Mouse (Mus musculus) T-helper 17 cell (primary cell): ENCODE data around the gene Pin4.
"Not testable (repeated sequence)": the region's sequence is repeated elsewhere in the genome, so short reads cannot be mapped to it uniquely, and the experiment has no call there.

ENCODE experiments used
- in situ Hi-C, 2 experiments: fragments of 300-600 bp; cut with MboI, MseI; formaldehyde crosslinking; loops; 1 replicate in 1 of 2; 2 replicates in 1 of 2; pipeline ENCODE4 v1.15.1; 2025; ENCODE audit warnings: high pct_unique_total_duplicates in 2 of 2

Gene Pin4

DNA sequence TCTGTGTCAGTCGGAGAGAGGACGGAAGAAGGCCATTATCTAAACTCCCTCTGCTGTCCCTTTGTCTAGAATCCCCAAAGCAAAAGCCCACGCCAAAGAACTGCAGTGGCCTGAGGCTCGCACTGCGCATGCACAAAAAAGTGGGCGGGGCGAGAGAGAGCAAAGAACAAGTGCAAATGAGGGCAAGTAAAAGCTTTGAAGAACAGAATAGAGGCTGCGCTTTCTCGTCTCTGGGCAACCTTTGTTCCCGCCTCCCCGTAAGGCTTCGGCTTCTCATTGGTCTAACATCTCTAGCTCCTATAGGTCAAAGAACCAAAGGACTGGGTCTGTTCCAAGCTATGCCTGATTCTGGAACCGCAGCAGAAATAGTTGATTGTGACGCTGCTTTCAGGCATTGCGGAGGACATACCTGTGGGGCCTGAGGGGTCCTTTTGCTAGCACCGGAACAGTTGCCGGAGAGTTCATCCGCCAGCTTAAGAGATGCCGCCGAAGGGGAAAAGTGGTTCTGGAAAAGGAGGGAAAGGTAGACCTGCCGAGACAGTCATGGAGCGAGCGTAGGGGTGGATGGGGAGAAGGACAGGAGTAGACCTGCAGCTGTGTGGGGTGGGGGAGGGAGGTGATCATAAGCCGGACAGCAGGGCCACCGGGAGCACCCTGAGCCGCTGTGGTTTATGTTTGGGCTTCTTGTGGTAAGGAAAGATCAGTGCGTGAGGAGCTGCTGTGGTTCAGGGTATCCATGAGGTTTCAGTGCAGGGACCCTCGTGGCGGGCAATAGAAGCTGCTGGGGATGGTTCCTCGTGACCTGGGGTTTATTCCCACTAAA lies at the start of gene Pin4:
Pin4 (plus strand) TSS at position 406 of the 823 bp plus-strand sequence.
- in situ Hi-C loops: no loop called here

DNA sequence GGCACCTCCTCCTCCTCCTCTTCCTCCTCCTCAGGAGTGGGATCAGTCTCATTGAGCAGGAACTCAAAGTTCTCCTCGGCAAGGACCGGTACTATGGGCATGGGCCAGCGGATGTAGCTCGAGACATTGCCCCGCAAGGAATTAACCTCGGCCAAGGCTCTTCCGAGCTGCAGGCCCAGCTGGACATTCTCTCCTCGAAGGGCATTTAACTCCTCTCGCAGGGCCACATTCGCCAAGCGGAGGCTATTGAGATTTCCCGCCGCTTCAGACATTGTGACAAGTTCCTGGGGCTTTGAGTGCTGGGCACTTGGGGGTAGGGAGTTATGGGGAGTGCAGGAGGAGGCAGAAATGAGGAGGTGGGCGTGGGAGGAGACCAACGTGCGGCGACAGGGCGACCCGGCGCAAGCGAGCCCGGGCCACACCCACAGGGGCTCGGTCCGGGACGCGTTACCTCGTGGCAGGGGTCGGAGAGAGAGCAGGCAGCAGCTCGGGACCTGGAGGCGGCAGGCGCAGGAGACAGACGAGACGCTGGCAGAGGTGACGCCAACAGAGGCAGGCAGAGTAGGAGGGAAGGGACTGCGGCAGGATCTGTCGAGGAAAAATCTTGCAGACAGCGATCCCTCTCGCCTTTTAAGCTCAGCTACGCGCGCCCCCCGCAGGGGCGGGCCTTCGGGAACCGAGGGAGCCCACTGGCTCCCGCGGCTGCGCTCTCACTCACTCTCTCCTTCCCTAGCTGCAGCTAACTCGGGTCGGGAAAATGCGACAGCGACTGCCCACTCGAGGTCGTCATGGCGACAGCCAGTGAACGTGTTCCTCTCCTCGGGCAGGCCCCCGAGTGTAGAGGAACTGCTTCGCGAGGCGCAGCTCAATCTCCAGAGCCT lies 48.4 kb upstream of the Pin4 start, which contains the start of gene Rtl5:
Rtl5 (minus strand) TSS at position 714 of the 881 bp plus-strand sequence.
- in situ Hi-C loops: no loop called here

DNA sequence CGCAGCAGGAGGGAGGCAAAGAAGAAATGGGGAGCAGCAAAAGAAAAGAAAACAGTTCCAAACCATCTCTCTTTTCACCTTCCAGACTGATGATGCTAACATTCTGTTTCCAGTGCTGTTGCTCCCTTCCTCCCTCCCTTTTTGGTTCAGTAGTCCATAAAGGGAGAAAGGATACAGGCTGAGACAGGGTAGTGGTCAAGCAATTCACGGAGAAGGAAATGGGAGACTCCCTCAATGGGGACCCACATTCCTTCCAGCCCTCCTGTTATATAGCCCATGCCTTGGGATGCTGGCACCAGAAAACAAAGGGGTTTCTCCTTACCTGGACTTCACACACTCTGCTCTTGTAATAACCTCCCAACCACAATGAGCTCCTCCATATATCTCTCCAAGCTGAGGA lies 47.7 kb upstream of the Pin4 start:
- in situ Hi-C loops: no loop called here

DNA sequence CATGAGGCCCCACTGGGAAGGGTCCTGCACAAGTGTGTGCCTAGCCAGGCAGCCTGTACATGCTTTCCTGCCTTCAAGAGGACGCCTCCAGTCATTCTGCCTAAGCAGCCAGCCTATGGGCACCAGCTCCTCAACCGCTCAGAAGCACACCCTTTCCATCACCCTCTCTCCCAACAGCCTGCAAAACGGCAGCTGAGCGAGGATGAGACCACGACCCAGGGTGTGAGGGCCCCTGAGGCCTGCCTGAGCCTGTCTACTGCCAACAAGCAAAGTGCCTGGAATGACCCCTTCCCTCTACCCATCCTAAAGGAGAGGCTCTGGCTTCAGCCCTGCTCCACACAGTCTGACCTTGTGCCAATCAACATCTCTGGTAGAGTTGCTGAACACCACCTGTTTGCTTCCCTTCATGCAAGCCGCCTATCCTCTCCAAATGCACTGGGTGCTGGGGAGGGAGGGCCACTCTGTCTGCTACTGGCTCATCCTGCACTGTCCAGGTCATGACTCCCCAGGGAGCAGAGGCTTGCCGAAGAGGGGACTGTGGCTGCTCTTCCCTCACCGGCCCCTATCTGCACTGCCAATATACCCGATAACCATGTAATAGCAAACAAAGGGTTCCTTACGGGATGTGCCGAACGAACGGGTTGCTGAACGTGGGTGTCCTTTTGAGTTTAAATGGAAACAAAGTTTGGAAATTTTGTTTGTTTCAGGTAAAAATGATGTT lies 45.5 kb upstream of the Pin4 start:
- in situ Hi-C loops: no loop called here

DNA sequence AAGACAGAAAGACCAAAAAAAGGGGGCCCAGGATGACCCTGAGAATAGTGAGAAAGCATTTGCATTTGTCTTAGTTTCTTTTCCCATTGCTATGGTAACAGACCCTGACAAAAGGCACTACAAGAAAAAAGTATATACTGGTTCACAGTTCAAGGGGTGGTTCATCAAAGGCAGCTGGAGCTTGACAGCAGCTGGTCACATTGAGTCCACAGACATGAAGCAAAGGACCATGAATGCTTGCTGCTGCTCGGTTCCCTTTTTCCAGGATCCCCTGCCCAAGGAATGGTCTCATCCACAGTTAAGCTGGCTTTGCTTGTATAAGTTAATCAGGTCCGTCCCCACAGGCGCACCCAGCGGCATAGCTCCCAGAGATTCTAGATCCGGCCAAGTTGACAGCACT lies 44.8 kb upstream of the Pin4 start:
- in situ Hi-C loops: no loop called here

DNA sequence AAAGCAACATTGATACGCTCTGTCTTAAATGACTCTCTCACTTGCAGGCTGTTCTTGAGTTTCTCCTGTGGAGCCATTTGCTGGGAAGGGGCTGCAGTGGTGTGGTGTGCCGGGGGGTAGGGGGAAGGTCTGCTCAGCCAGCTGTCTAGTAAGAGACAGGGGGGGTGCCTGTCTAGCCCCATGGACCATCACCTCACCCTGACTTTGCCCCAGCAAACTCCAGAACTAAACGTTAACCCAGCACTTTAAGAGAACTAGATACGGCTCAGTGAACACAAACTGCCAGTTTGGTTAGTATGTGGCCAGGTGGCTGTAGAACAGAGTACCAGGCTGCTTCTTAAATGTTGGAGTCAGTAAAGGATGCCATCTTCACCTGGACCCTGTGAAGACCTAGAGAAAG lies 44.1 kb upstream of the Pin4 start:
- in situ Hi-C loops: no loop called here

DNA sequence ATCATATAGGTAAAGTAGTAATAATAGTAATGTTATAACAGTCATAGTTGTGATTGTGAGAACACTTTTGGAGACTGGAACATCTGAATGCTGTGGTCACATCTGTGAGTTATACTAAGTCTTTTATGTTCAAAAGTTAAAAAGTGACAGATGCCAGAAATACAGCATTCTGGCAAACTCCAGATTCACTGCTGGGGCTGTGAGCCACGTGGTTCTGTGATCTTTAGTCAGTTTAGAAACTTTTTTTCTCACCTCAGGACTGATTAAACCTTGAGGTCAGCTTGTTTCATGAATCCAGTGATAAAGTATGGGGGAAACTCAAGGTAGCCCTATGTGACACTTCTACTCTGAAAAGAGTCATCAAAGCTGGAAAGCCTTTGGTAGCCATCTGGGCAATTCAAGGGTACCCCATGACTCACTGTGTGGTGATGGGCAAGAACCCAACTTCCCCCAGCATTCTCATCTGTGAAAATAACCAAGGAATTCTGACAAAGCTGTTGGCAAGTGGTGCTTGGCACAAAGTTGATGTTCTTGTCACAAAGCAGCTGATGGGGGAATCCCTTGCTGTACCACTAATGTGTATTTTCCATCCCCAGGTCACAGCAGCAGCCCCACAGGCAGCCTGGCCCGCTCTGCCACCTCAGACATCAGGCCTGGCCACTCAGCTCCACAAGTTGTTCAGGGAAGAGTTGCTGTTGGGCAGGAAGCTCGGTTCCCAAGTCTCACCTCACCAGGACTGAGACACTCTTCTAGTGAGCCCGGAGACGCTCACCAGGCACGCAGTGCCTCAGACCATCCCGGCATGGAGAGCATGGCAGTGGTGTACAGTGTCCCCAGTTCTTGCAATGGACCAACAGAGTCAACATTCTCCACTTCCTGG lies 42.1 kb upstream of the Pin4 start:
- in situ Hi-C loops: no loop called here

DNA sequence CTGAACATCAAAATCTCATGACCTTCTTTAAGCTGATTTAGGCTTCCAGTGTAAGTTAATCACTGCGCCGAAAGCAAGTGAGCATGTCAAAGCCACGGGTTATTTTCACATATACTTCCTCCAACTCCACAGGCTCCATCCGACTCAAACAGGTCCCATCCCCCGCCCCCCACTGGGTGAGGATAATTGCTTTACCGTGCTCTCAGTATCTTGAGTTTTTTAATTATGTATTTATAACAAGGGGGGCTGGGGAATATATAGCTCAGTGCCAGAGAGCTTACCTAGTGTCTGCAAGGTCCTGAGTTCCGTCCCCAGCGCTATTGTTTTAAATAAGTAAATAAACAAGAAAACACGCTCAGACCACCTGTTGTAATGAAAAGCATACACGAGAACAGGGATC lies 38.2 kb upstream of the Pin4 start:
- in situ Hi-C loops: no loop called here

DNA sequence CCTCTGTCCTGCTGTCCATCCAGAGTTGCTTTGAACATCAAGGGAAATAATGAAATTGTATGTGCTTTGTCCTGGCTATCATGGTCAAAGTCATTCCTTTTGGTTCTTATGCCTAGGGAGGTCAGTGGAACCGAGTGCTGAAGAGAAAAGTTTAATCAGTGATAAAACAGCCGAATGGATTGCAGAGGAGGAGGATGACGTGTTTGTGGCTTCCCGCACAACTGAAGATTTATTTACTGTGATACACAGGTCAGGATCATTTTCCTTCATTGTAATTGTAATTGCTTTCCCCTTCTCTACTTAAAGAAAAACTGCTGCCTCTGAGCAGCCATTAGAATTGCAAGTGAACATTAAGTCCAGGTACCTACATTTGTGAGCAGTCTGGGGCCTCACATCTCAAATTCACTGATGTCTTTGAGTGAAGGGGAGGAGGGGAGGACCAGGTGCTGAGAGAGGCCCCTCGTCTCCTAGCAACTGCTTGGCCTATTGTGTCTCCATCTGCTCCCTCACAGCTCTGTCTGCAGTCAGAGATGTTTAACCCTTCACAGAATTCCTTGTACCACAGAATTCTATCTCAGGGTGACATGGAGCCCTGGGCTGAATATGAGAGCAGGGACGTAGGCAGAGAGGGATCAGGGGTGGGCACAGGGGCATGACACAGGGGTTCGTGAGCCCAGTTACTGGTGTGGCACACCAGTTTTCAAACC lies 37.5 kb upstream of the Pin4 start:
- in situ Hi-C loops: no loop called here

DNA sequence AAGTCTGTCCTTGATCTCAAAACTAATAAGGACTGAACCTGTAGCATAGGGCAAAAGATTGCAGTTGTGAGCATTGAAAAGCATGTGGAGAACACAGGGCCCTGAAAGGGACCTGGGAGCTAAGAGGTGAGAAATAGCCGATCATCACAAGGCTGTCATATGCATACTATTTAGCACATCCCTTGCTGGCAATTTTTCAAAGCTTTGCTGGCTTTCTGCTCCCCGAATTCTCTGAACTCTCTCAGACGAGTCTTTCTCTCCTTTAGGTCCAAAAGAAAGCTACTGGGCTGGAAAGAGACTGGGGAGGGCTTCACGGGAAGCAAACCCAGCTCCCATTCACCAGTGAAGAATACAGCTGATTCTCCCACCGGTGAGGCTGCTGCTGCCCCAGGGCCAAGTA lies 36.9 kb upstream of the Pin4 start:
- in situ Hi-C loops: no loop called here

DNA sequence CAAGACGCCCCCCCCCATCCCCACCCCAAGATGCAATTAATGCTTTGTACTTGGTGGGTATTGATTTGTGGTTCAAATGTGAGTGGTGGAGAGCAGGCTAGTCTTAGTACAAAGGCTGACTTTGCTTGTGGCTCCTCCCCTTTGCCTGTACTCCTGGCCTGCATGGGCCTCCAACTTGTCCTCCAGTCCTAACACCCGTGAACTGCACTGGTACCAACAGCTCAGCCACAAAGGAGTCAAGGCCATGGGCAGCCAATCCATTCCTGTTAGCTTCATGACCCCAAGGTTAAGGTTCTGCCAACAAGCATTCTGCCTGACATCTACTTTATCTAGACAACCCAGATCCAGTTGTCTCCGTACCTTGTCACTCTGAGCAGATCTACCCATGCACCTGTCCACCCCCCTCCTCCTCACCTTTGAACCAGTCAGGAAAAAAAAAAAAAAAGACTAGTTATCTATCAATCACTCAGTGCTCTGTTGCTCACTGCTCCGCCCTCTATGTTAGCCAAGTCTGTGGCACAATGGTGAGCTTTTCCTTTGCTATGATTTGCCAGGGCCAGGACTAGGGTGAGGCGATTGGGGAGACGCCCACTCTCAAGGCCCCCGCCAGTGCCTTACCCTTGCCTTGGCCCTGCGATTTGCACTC lies 33.3 kb upstream of the Pin4 start:
- in situ Hi-C loops: no loop called here

DNA sequence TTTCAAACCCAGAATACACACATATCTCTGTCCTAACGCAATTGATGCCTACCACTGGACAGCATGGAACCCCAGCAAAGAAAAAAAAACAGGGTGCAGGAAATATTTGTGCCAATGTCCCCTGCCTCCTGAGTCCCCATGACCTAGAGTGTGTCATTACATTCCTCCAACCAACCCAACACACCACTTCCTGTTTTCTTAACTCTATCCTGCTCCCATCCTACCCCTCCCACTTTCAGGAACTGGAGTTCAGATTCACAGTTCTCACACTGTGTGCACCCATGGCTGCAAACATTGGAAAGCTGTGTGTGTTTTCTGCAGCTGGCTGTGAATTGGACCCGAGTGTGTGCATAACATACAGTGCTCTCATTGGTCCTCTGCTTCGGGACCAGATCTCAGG lies 28.6 kb upstream of the Pin4 start:
- in situ Hi-C loops: no loop called here

DNA sequence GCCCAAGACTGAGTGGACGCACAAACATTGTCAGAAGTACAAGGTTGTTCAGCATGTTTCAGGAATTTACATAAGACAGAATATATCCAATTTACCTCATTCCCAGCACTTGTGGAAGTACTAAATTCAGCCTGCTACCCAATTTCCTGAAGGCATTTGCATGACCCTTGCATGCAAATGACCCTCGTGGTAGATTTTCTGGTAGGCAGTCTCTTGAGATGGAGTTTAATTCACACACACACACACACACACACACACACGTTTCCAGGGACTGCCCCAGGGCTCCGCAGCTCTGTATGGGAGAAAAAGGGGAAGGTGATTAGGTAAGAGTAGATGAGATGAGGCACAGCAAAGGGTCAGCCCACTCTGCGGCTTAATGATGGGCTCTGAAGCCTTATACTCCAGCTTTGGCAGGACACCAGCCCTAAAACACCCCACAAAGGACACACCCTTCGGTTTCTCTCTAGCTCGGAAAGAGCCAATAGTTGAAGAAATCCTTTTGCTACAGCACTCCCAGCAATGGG lies 24.8 kb upstream of the Pin4 start:
- in situ Hi-C loops: no loop called here

DNA sequence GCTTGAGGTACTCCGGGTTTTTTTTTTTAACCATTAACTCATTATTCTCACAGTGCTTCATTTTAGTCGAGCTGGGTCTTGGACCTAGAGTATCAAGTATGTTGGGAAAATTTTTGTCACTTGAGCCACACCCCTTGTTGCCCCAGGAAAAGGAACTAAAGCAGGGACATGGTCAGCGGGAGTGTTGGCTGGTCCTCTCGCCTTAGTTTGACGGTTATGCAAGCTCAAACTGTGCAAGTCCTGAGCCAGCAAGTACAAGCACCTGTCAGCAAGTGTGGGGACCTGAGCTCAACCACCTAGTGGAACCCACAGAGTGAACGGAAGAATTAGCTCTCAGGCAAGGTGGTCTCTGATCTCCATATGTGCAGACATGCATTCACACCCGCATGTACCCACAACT lies 17.4 kb upstream of the Pin4 start:
- in situ Hi-C loops: no loop called here

DNA sequence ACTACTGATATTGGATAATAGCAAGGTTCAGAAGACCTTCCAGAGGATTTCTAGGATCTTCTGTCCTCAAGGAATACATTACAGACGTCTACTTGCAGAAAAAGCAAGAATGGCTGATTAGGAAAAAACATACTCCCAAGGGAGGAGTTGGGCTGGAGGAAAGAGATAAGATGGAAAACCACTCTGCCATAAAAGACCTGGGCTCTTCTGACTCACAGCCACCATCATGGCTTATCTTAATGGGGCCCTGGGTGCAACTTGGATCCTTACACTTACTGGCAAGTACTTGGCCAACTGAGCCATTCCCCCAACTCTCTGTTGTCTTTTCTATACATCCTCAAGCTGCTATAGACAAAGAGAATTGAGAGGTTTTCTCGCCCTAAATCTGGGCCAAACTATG lies 15.4 kb upstream of the Pin4 start:
- in situ Hi-C loops: not testable (repeated sequence)

DNA sequence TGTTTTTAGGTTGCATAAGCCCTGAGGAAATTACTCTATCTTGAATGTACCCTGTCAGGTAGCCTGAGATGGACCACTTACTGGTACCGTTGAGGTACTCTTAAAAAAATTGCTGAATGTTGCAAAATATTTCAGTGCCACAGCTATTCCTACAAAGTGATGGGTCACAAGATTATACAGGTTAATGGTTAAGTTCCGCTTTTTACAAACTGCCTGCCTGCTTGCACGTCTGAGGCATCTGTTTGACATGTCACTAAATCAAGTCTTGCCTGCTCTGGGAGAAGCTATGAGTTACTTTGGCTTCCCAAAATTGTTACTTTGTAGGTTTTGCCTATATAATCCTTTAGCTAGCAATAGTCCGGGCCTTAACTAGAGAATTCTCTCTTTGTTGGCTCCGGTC lies 9.9 kb upstream of the Pin4 start:
- in situ Hi-C loops: not testable (repeated sequence)

DNA sequence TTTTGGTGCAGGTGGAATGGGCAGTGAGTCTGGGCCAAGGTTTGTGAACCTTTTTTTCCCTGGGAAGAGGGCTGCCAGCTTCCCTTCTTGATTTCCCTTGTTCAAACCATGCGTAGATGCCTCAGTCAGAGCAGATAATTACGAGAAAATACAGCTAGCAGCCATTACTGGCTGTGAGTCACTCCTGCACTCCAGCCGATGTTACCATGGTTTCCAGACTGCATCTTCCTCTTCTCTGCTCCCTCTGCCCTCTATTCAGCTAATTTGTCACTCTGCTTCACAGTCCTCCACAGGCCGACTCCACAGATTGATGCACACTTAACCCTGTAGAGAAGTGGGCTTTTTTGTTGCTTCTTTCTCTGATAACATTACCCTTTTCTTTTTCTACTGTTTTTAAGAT lies 3.6 kb upstream of the Pin4 start:
- in situ Hi-C loops: no loop called here

DNA sequence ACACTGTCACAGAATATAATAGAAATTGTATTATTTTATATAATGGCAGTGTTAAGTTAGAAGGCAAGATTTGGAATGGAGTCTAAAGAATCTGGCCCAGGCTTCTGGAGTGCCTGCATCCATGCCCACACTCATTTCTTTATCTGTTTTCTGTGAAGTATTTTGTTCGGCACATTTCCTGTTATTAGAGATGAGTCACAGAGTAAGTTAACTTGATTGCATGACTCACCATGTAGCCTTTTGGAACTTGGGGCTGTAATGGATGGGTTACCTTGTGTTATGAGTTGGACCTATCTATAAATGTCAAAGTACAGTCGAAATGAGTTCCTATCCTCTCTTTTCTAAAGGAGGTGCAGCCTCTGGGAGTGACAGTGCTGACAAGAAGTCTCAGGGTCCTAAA lies 2.1 kb downstream of the Pin4 start:
- in situ Hi-C loops: no loop called here

DNA sequence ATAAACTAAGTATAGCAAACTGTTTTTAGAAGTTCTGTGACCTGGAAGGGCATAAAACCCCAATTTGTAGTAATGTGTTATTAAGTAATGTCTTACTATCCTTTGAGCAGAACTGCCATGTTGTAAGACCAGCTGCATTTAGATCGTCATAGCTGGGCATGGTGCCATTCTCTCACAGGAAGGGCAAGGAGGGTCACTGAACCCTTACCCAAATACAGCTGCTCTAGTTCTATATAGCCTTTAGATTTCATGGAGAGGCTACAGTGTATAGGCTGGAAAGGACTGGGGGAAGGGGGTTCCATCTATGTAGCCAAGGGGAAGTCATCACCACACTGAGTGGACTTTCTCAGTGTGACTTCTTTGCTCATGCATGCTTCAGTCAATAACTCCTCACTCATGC lies 21.9 kb downstream of the Pin4 start:
- in situ Hi-C loops: no loop called here
